Mouse (Mus musculus) C2C12 (cell line): ENCODE measurements around the gene Haus4. TPM values are rescaled to one million over a fixed set of nuclear protein-coding genes. Genes with fewer than 3 reads are reported as not detected.

ENCODE experiments used
- H3K27me3 ChIP-seq: one replicate; pipeline ENCODE4 v1.6.1; 2011; ENCODE audit not compliant: control insufficient read depth, insufficient read depth, insufficient read length
- H3K36me3 ChIP-seq: one replicate; pipeline ENCODE4 v1.6.1; 2011; ENCODE audit not compliant: control insufficient read depth, insufficient read depth
- H3K4me3 ChIP-seq: one replicate; pipeline ENCODE4 v1.5.1; 2011; ENCODE audit warnings: mild to moderate bottlenecking, control low read depth; ENCODE audit not compliant: poor library complexity, insufficient read depth, severe bottlenecking
- H3K79me2 ChIP-seq: one replicate; pipeline ENCODE4 v1.6.1; 2011; ENCODE audit not compliant: control insufficient read depth, insufficient read depth
- H3K79me3 ChIP-seq: one replicate; pipeline ENCODE4 v1.6.1; 2011; ENCODE audit warnings: low read depth, control low read depth
- H3ac ChIP-seq: one replicate; pipeline ENCODE3; 2011; ENCODE audit warnings: low read depth; ENCODE audit not compliant: control insufficient read depth, insufficient read length
- CEBPB ChIP-seq: IDR thresholded peaks from one replicate; pipeline ENCODE4 v1.6.1; 2011; ENCODE audit warnings: low read depth, mild to moderate bottlenecking, control low read depth, moderate library complexity
- CTCF ChIP-seq: IDR thresholded peaks from one replicate; pipeline ENCODE4 v1.5.1; 2011; ENCODE audit not compliant: control insufficient read depth, insufficient read depth, insufficient read length
- FOSL1 ChIP-seq: IDR thresholded peaks from one replicate; pipeline ENCODE4 v1.8.0; 2011; ENCODE audit warnings: mild to moderate bottlenecking, low read length; ENCODE audit not compliant: poor library complexity, insufficient read depth, severe bottlenecking
- MAX ChIP-seq: IDR thresholded peaks from one replicate; pipeline ENCODE4 v1.6.1; 2011; ENCODE audit warnings: mild to moderate bottlenecking, control low read depth
- MYOD1 ChIP-seq: IDR thresholded peaks from one replicate; pipeline ENCODE4 v1.6.1; 2011; ENCODE audit warnings: low read depth; ENCODE audit not compliant: control insufficient read depth, insufficient read length
- MYOG ChIP-seq: IDR thresholded peaks from one replicate; pipeline ENCODE4 v1.6.1; 2011; ENCODE audit not compliant: control insufficient read depth, insufficient read length; ENCODE audit errors: extremely low read depth
- USF1 ChIP-seq: IDR thresholded peaks from one replicate; pipeline ENCODE4 v1.6.1; 2011; ENCODE audit warnings: low read depth, mild to moderate bottlenecking, control low read depth, moderate library complexity
- polyA plus RNA-seq: library from polyadenylated mRNA; unstranded; fragments of >200 nt; fragmentation: generic; extraction: Trizol; gene quantifications from one replicate; pipeline ENCODE4 v1.2.1, GENCODE M21; 2012; ENCODE audit warnings: missing spikeins

The Haus4 gene
- polyA plus RNA-seq, 1 experiment = 30.0 TPM

GRCm38 (mm10) chr14:54568694-54569414, 14.4 kb upstream of the Haus4 start:
- TF ChIP-seq CTCF = peak; percentile 57
- no peak for TF ChIP-seq MYOD1
- no peak for TF ChIP-seq USF1
- Histone ChIP-seq H3K36me3 (peaks cover 64% of the 10 kb centered on the region), H3ac (no peak overlapping the region)

GRCm38 (mm10) chr14:54560527-54561242, 6.3 kb upstream of the Haus4 start:
- no peaks in the 10 kb centered on the region for H3K79me3 ChIP-seq
- no peaks in the 10 kb centered on the region for H3K27me3 ChIP-seq
- TF ChIP-seq MYOG = no peak
- no peak for TF ChIP-seq MYOD1
- no peak for TF ChIP-seq FOSL1
- TF ChIP-seq CEBPB = no peak
- no peak for TF ChIP-seq USF1
- no peak for TF ChIP-seq MAX
- TF ChIP-seq CTCF = no peak
- no peaks in the 10 kb centered on the region for H3K79me2 ChIP-seq
- H3ac ChIP-seq = no peak overlapping the region
- H3K4me3 ChIP-seq = no peak overlapping the region
- H3K36me3 ChIP-seq = no peaks in the 10 kb centered on the region

More at GRCm38 (mm10) chr14:54568694-54569414, 14.4 kb upstream of the Haus4 start:
- H3K79me2 ChIP-seq = peaks cover 57% of the 10 kb centered on the region
- H3K27me3 ChIP-seq = no peaks in the 10 kb centered on the region
- H3K79me3 ChIP-seq = peaks cover 27% of the 10 kb centered on the region
- H3K4me3 ChIP-seq = no peak overlapping the region

- Histone ChIP-seq H3ac (no peak overlapping the region), H3K27me3 (no peaks in the 10 kb centered on the region)
Observed at GRCm38 (mm10) chr14:54557330-54557729, 2.9 kb upstream of the Haus4 start.

GRCm38 (mm10) chr14:54553454-54553974, 902 bp downstream of the Haus4 start:
- peaks cover 20% of the 10 kb centered on the region for H3K79me2 ChIP-seq
- no peaks in the 10 kb centered on the region for H3K27me3 ChIP-seq
- peaks cover 16% of the 10 kb centered on the region for H3K36me3 ChIP-seq
- peak overlapping the region; percentile 59 for H3K4me3 ChIP-seq
- peak overlapping the region; percentile 72 for H3ac ChIP-seq
- TF ChIP-seq MYOG = no peak
- TF ChIP-seq CTCF = no peak
- no peak for TF ChIP-seq FOSL1
- no peak for TF ChIP-seq CEBPB
- no peak for TF ChIP-seq MAX
- TF ChIP-seq MYOD1 = no peak
- TF ChIP-seq USF1 = no peak
- peaks cover 3% of the 10 kb centered on the region for H3K79me3 ChIP-seq

More at GRCm38 (mm10) chr14:54557330-54557729, 2.9 kb upstream of the Haus4 start:
- H3K36me3 ChIP-seq = no peaks in the 10 kb centered on the region
- TF ChIP-seq MAX = no peak
- TF ChIP-seq MYOG = no peak
- TF ChIP-seq CTCF = no peak
- TF ChIP-seq MYOD1 = no peak
- no peak for TF ChIP-seq USF1
- no peak for TF ChIP-seq CEBPB
- TF ChIP-seq FOSL1 = no peak
- H3K79me2 ChIP-seq = peaks cover 15% of the 10 kb centered on the region
- peaks cover 3% of the 10 kb centered on the region for H3K79me3 ChIP-seq
- no peak overlapping the region for H3K4me3 ChIP-seq

GRCm38 (mm10) chr14:54544703-54545102, 9.7 kb downstream of the Haus4 start:
- no peaks in the 10 kb centered on the region for H3K27me3 ChIP-seq
- H3K4me3 ChIP-seq = no peak overlapping the region
- H3ac ChIP-seq = no peak overlapping the region
- H3K79me2 ChIP-seq = no peaks in the 10 kb centered on the region
- no peak for TF ChIP-seq USF1
- no peak for TF ChIP-seq MYOD1
- TF ChIP-seq MAX = no peak
- no peak for TF ChIP-seq CEBPB
- TF ChIP-seq CTCF = no peak
- no peak for TF ChIP-seq FOSL1
- H3K79me3 ChIP-seq = no peaks in the 10 kb centered on the region
- H3K36me3 ChIP-seq = peaks cover 21% of the 10 kb centered on the region
